ENCODE assay signal across 8 mouse cellular contexts in genomic region chr19:57196616-57197015, GRCm38 (mm10).
DNase-seq lines count a peak whose midpoint lies in the region; ATAC-seq and TF ChIP-seq lines count a peak whose summit lies in the region.

No protein-coding gene starts in this region.

- peak overlapping the region; percentile 15; the same call in 1 of the 2 replicates for H3K4me3 ChIP-seq in liver, adult 2 months (ENCODE audit: insufficient read depth, low read depth, low read length)
- peak overlapping the region; percentile 67 for H3K4me3 ChIP-seq in heart, embryonic 15.5 days
- H3K4me3 ChIP-seq in liver, embryonic 12.5 days, result peak overlapping the region; percentile 40
- peak overlapping the region; percentile 17 for H3K4me3 ChIP-seq in small intestine, adult 2 months (ENCODE audit: low read depth, low read length)

- H3K4me2 ChIP-seq in heart, embryonic 15.5 days, result peak overlapping the region; percentile 81
- H3K4me2 ChIP-seq in liver, embryonic 12.5 days, result peak overlapping the region; percentile 59

- TF ChIP-seq CTCF in liver, adult 2 months (IDR thresholded peaks at IDR 0.05; ENCODE audit: low read depth, low read length), result no peak
- TF ChIP-seq CTCF in small intestine, adult 2 months (IDR thresholded peaks at IDR 0.05; ENCODE audit: extremely low read depth, insufficient read length, insufficient replicate concordance, low read depth, low read length), result no peak

- no peaks in the 10 kb centered on the region; the same call in 1 of the 2 replicates for H3K79me2 ChIP-seq in liver, adult 2 months (ENCODE audit: control insufficient read depth, insufficient read depth, low read length)

- no peaks in the 10 kb centered on the region for H3K36me3 ChIP-seq in liver, adult 2 months (ENCODE audit: control insufficient read depth, insufficient read depth, low read length)
- H3K36me3 ChIP-seq in heart, embryonic 15.5 days, result no peaks in the 10 kb centered on the region
- H3K36me3 ChIP-seq in liver, embryonic 12.5 days, result no peaks in the 10 kb centered on the region
- no peaks in the 10 kb centered on the region for H3K36me3 ChIP-seq in small intestine, adult 2 months (ENCODE audit: control insufficient read depth, insufficient read depth, low read length)

- no peak for ATAC-seq in heart, embryonic 15.5 days (replicated peaks; ENCODE audit: insufficient number of reproducible peaks, insufficient read depth, low FRiP score, low read depth)
- no peak for ATAC-seq in liver, embryonic 12.5 days
- no peak for ATAC-seq in CD4-positive, CD25-positive, alpha-beta regulatory T cell, adult 4 months

- H3K9ac ChIP-seq in liver, adult 2 months (ENCODE audit: low read depth, low read length), result peak overlapping the region; percentile 49; the same call in 1 of the 2 replicates
- H3K9ac ChIP-seq in heart, embryonic 15.5 days, result peak overlapping the region; percentile 64
- H3K9ac ChIP-seq in liver, embryonic 12.5 days, result no peak overlapping the region

- no peaks in the 10 kb centered on the region for H3K27me3 ChIP-seq in liver, adult 2 months (ENCODE audit: control insufficient read depth, insufficient read depth, low read length)
- H3K27me3 ChIP-seq in heart, embryonic 15.5 days, result no peaks in the 10 kb centered on the region
- peaks cover 46% of the 10 kb centered on the region for H3K27me3 ChIP-seq in liver, embryonic 12.5 days (replicated peaks)
- no peaks in the 10 kb centered on the region for H3K27me3 ChIP-seq in small intestine, adult 2 months (ENCODE audit: control insufficient read depth, insufficient read depth, low read length)

- no peak for TF ChIP-seq POLR2A in liver, adult 2 months (IDR thresholded peaks at IDR 0.05; ENCODE audit: extremely low read depth, insufficient read depth, low read length)
- no peak for TF ChIP-seq POLR2A in small intestine, adult 2 months (IDR thresholded peaks at IDR 0.05; ENCODE audit: low read depth, low read length)

- peak overlapping the region; percentile 75 for H3K27ac ChIP-seq in liver, adult 2 months (replicated peaks; ENCODE audit: insufficient read depth, low read depth, low read length)
- peak overlapping the region; percentile 90 for H3K27ac ChIP-seq in heart, embryonic 15.5 days
- no peak overlapping the region for H3K27ac ChIP-seq in liver, embryonic 12.5 days
- H3K27ac ChIP-seq in small intestine, adult 2 months (ENCODE audit: insufficient read depth, low read depth, low read length), result no peak overlapping the region

- WGBS in liver, adult 2 months, result 24% methylated on average over 8 of the region's 8 CpGs
- 26% methylated on average over 8 of the region's 8 CpGs for WGBS in heart, embryonic 15.5 days
- 32% methylated on average over 8 of the region's 8 CpGs for WGBS in liver, embryonic 12.5 days (ENCODE audit: insufficient replicate concordance)
- 18% methylated on average over 8 of the region's 8 CpGs for WGBS in small intestine, adult 2 months

- peaks cover 14% of the 10 kb centered on the region; the same call in 1 of the 2 replicates for H3K4me1 ChIP-seq in liver, adult 2 months (ENCODE audit: control insufficient read depth, insufficient read depth, low read length)
- peaks cover 73% of the 10 kb centered on the region for H3K4me1 ChIP-seq in heart, embryonic 15.5 days (replicated peaks)
- H3K4me1 ChIP-seq in liver, embryonic 12.5 days, result peaks cover 20% of the 10 kb centered on the region
- peaks cover 8% of the 10 kb centered on the region for H3K4me1 ChIP-seq in small intestine, adult 2 months (ENCODE audit: control insufficient read depth, insufficient read depth, insufficient read length, low read length)

- no peak for DNase-seq in liver, adult 2 months (ENCODE audit: extremely low read depth, low read depth, low spot score)
- no peak for DNase-seq in liver
- no peak for DNase-seq in ovary, postnatal 10 days (ENCODE audit: low spot score)
- DNase-seq in layer of hippocampus, postnatal 25 days (ENCODE audit: extremely low spot score in 1 of 2, low spot score in 1 of 2), result no peak

- no peaks in the 10 kb centered on the region for H3K9me3 ChIP-seq in heart, embryonic 15.5 days (replicated peaks)
- H3K9me3 ChIP-seq in liver, embryonic 12.5 days (replicated peaks), result no peaks in the 10 kb centered on the region

Comparison
In these comparisons a context has a peak if more than half of its experiments do, and no peak if none do; other contexts are left out.
1. H3K27ac ChIP-seq: peak in liver, adult 2 months (single experiment) and heart, embryonic 15.5 days (single experiment); none in liver, embryonic 12.5 days (single experiment) and small intestine, adult 2 months (single experiment).
2. H3K4me3 ChIP-seq: peak in every context shown above with its lines; median percentile 67 in heart, embryonic 15.5 days; 40 in liver, embryonic 12.5 days; 17 in small intestine, adult 2 months; 15 in liver, adult 2 months.